Mouse (Mus musculus) olfactory bulb, adult 2 months (tissue): ENCODE data around the gene Cacna2d2.

Experiments used
- CTCF ChIP-seq: fragments of 200-500 bp; IDR thresholded peaks from 2 replicates; pipeline ENCODE4 v1.5.1; 2012; ENCODE audit warnings: low read depth, mild to moderate bottlenecking, low read length, moderate library complexity; ENCODE audit not compliant: insufficient read depth
- POLR2A ChIP-seq: fragments of 200-500 bp; IDR thresholded peaks from 2 replicates; pipeline ENCODE4 v1.6.1; 2012; ENCODE audit warnings: mild to moderate bottlenecking, low read depth, low read length, moderate library complexity; ENCODE audit not compliant: insufficient read depth

- TF ChIP-seq CTCF = no peak
- TF ChIP-seq POLR2A = no peak
These were observed 53.7 kb downstream of the Cacna2d2 start for GRCm38 (mm10) chr9:107453151-107453550.
